Mouse (Mus musculus) A20 (cell line): ENCODE results near the gene 1700113H08Rik.

Experiments used
- DNase-seq: peaks from one replicate; pipeline ENCODE4 v3.0.0-alpha.2; 2011; ENCODE audit warnings: low read depth, low spot score

1700113H08Rik gene

DNA sequence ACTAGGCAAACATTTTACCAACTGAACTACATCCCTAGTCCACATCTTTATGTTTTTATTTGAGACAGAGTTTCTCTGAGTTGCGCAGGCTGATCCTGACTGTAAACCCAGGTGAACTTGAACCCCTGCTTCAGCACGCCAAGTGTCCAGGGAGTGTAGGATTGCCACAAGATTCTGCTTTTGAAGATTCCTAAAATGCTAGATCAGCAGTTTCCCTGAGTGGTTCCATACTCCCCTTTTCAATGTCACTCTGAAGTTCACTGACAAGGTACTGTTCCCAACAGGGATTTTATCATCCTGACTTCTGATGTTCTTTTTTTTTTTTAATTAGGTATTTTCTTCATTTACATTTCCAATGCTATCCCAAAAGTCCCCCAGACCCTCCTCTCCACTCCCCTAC, 140.9 kb downstream of the 1700113H08Rik start:
- DNase-seq: no peak

- DNase-seq: no peak
These were observed 151.6 kb downstream of the 1700113H08Rik start for GRCm38 (mm10) chr10:87209466-87209865.

DNA sequence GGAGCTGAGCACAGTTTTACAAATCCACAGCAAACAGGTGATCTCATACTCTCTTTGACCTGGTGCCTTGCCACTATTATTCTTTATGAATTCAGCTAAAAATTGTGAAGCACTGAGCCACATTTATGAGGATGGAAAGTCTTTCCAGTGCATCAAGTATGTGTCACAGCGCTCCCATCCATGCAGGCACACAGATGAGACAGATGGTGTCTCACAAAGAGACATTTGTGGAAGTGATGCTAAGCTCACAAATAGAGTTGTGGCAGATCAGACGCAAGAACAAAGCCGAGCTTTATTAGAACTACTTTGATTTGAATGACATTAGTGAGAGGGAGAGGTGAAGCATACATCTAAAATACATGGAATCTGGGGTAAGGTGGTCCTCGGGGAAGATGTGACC, 153.2 kb downstream of the 1700113H08Rik start:
- no peak for DNase-seq

DNA sequence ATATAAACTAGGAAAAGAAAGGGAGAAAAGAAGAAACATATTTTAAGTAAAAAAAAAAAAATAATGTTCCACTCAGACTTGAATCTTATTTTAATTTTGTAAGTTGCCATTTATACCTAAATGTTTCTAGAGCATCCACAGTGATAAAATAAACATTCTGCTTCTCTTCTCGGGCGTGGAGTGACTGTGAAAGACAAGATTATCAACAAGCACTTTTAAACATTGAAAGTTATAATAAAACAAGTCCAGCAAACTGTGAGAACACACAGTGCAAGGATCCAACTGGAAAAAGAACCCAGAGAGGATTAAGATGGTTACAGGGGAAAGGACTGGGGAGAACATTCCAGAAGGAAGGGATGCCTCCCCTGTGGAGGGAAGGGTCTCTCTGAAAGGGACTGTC, 155.0 kb downstream of the 1700113H08Rik start:
- DNase-seq: no peak

GRCm38 (mm10) chr10:87230071-87230910, 172.4 kb downstream of the 1700113H08Rik start:
- no peak for DNase-seq

- DNase-seq: no peak
These were observed 181.6 kb downstream of the 1700113H08Rik start for GRCm38 (mm10) chr10:87239332-87240008.

DNA sequence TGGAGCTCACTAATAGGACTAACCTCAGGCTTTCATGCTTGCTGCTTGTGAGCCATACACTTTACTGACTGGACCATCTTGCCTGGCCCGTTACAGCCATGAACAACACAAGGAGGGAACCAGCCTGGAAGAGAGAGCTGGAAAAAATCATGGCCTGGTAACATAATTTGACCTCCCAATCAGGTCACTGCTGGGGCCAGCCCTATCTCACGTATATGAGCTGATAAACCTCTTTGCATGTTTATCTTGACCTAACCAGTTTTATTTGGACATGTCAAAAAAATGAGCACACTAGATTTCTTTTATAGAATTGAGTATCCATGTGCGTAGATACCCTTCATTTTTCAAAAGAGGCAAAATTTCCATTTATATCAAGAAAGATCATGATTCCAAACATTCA, 213.9 kb downstream of the 1700113H08Rik start:
- DNase-seq: no peak

GRCm38 (mm10) chr10:87272133-87272622, 214.3 kb downstream of the 1700113H08Rik start:
- DNase-seq: no peak

GRCm38 (mm10) chr10:87275075-87275474, 217.2 kb downstream of the 1700113H08Rik start:
- no peak for DNase-seq
